Mouse (Mus musculus): ENCODE measurements around the gene BC048507. TPM values are rescaled to one million over a fixed set of nuclear protein-coding genes. Genes with fewer than 3 reads are reported as not detected.
"Not testable (repeated sequence)": the region's sequence is repeated elsewhere in the genome, so short reads cannot be mapped to it uniquely, and the experiment has no call there.

The BC048507 gene
- total RNA-seq (2015) (not detected in 2 replicates), total RNA-seq (2017) (not detected in 2 replicates)

DNA sequence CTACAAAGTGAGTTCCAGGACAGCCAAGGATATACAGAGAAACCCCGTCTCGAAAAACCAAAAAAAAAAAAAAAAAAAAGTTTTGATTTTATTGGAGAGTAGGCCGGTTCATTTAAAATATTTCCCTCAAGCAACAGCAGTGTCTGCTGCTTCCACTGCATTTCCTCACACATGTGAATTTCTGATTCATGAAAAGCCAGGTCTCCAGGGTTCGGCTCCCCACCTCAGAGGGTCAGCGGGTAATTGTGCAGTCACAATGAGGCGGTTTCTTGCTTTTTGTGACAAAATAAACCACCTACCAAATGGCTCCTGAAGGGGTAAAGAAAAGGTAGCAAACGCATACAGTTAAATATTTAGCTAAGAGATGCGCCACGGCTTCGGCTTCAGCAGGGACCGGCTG, at the start of gene BC048507:
TSS of gene BC048507 (plus strand) at position 301 of the 400 bp plus-strand sequence.
- no peak for ATAC-seq (ENCODE audit: poor library complexity, severe bottlenecking)

DNA sequence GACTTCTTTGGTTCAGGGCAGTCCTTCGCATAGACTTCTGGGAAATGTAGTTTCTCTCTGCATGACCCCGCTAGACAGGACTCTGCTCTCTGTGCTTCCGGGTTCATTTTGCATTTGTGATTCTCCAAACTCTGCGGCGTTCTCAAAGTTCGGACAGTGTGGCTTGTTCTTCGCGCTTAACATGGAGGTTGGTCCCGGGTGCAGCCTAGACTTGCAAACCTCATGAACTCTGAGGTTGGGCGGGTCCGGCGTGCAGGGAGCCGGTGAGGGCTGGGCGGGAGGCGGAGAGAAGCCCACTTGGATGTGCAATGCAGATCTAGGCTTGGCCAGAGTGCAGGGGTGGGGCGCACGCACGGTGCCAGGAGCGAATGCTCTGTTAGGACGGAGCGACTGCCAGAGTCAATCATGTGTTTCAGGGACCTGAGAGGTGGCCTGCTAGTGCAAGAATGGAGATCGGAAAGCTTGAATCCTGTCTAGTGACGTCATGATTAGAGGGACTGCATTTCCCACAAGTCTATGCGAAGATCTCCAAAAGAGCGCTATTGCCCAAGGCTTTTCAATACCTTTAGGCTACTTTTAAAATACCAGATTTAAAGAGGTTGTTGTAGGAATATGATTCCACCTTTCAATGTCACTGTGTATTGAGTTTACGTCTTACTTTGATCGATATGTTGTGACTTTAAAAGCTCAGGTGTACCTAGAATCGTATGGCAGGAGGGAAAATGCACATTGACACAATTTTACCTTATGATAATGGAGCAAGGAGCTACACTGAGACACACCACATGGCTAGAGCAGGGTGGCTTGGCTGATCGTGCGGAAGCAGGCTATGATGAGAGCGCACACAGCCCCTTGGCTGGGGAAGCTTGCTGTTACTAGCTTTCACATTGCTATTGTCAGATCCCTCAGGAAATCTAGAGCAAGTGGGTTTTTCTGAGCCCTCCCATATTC, 49.1 kb upstream of the BC048507 start, which contains the start of gene Zfp273:
TSS of gene Zfp273 (plus strand) at position 31 of the 951 bp plus-strand sequence.
- ATAC-seq (ENCODE audit: poor library complexity, severe bottlenecking) = peak; percentile 95

DNA sequence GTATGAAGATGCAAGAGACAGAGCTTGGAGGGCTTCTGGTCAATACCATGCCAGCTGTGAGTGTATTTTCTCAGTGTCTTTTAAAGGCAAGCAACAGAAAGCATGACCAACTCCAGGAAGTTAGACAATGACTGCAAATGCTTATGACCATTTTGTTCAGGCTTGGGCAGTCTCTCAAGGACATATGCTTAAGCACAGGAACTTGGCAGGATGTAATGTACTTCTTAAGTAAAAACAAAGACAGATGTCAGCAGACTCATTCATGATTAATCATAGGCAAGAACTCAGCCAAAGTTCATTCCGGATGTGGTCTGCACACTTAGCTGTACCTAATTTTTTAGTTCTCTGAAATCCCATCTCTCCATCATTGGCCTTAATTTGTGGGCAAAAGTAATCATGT, 44.5 kb upstream of the BC048507 start:
- no peak for ATAC-seq (ENCODE audit: poor library complexity, severe bottlenecking)

DNA sequence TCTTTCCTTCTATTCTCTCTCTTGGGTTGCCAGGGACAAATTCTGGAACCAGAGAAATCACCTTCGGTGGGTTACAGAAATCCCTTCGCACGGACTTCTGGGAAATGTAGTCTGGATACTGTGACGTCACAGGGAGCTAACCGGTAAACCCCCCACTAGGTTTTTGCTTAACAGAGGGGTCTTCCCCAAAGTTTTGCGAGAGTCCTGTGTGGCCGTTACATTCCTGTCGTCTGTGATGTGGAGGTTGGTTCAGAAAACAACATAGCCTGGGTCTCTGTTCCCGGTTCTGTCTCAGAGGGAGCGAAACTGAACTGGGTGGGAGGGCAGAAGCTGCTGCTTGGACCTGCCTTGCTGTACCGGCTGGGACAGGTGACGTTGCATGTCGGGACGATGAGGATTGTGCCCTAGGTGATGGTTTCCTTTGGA, 32.2 kb upstream of the BC048507 start, which contains the start of gene Gm10037:
TSS of gene Gm10037 (plus strand) at position 196 of the 426 bp plus-strand sequence.
- peak; percentile 88 for ATAC-seq (ENCODE audit: poor library complexity, severe bottlenecking)

DNA sequence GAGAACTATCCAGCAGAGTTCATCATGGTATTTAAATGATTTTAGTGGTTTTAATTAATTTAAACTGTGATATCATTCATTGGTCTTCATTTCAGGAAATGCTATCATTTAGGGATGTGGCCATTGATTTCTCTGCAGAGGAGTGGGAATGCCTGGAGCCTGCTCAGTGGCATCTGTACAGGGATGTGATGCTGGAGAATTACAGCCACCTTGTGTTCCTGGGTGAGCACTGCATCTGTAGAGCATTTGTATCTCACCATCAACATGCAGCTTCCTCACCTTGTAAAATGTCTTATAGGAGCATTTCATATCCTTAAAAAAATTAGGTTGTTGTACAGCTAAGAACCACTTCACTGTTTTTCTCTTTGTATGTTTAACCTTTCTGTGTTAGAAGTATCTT, 30.0 kb upstream of the BC048507 start:
- not testable (repeated sequence) for ATAC-seq (ENCODE audit: poor library complexity, severe bottlenecking)

DNA sequence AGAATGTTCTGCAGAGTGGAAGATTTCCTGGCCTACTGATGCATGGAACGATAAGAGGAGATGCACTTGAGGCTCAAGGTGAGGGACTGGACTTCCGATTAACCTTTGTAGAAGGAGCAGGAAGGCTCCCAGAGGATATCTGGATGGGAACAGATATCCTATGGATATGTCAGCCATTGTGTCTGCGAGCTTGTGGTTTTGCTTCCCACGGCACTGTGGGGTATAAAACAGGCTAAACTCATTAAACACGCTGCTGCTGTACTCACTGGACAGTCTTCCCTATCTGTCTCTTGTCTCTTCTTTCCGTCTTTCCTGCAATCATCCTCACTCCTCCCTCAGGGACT, 19.4 kb upstream of the BC048507 start:
- ATAC-seq (ENCODE audit: poor library complexity, severe bottlenecking) = no peak

DNA sequence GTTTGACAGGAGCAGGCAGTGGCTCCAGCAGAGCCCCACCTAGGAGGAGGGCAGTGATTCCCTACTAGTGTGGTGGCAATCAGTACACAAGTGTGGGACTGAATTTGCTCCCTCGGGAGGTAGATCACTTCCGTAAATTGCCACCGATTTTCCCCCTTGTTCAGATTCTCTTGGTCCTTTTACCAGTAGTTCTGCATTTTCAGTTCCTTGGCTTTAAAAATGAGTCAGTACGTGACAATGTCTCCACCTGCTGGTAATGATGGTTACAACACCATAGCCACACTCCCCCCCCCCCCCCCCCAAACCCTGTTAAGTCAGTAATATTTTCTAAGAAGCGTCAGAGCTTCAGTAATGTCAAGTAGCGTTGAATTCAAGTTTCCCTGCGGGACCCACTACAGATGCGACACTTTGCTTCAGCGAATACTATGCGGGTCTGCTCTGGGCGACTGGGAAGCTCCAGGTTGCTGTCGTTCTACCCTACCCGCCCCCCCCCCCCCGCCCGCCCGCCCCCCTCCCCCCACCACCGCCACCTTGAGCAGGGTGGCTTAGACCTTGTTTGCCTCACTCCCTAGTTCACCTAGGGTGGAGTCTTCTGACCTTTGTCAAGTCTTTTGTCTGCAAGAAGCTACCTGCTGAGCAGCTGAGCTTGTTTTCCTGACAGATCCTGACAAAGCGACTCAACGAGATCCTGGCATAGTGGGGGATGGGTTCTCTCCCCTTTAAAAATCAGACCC, 18.8 kb upstream of the BC048507 start:
- peak; percentile 98 for ATAC-seq (ENCODE audit: poor library complexity, severe bottlenecking)

DNA sequence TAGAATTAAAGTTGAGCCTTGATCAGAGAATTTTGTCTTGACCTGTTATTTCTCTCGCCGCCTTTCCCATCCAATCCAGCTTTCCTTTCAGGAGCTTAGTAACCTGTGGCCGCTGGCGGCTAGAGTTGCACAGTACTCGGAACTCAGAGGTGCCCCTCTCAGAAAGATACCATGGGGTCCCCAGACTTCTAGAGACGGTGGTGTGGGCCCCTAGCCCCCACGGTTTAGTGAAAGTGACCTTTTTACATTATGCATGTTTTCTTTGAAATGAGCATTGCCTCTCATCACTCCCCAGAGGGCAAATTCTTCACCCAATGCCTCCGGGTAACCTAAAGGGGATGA, 18.3 kb upstream of the BC048507 start:
- no peak for ATAC-seq (ENCODE audit: poor library complexity, severe bottlenecking)

DNA sequence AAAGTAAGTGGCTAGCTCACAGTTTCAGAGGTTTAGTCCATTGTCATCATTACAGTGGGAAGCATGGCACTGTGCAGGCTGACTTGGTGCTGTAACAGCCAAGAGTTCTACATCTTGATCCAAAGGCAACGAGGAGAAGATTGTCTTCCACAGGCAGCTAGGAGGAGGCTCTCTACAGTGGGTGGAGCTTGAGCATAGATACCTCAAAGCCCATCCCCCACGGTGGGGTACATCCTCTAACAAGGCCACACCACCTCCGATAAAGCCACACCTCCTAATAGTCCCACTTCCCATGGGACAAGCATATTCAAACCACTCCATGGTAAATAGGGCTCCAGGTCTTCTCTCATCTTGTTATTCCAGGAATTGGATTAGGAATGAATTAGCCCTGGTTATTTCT, 12.8 kb upstream of the BC048507 start:
- ATAC-seq (ENCODE audit: poor library complexity, severe bottlenecking) = no peak

DNA sequence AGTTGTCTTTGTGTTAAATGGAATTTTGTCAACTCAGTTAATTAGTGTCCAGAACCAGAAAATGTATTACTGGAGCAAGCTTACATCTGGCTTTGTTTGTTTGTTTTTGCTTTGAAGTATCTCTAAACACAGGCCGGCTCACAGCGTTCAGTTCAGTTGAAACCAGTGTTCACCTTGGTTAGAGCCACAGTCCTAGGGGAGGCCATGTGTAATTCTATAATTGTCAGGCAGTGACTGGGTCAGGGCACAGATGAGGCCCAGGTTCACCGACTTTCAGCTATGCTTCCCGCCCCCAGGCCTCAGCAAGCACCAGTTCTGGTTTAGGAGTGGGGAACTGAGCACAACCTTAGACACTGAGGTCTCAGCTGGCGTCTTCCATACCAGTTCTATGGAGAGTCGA, 10.0 kb upstream of the BC048507 start:
- no peak for ATAC-seq (ENCODE audit: poor library complexity, severe bottlenecking)

DNA sequence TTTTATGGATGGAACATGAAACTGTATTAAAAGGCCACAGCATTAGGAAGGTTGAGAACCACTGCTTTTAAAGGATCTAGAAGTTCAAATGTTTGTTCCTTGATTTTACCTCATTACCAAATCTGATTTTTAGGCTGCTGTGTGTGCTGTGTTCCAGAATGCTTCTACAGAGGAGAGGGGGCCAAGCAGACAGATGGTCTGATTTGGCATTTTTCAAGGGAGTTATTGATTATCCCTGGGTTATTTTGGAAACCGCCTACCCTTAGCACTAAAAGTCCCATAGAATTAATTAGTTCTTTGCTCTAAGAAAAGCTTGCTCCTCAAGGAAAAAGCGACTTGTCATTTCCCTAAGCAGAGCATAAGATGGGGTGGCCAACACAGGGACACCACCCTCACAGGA, 9.1 kb upstream of the BC048507 start:
- no peak for ATAC-seq (ENCODE audit: poor library complexity, severe bottlenecking)

DNA sequence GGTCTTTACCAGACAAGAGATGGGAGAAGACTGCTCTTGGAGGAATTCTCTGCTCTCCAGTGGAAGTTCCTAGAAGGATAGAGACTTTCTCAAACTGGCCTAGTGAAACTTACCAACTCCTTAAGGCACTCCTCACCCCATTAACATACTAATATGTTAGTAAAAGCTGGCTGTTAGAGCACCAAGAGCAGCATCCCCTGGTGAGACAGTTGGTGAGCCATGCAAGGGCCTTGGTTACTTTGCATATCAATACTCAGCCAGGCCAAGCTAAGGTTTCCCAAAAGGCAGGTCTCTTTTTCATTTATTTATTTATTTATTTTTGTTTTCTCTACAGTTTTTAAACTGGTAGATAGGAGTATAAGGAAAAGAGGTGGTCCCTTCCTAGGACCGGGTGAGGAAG, 5.8 kb upstream of the BC048507 start:
- ATAC-seq (ENCODE audit: poor library complexity, severe bottlenecking) = no peak

DNA sequence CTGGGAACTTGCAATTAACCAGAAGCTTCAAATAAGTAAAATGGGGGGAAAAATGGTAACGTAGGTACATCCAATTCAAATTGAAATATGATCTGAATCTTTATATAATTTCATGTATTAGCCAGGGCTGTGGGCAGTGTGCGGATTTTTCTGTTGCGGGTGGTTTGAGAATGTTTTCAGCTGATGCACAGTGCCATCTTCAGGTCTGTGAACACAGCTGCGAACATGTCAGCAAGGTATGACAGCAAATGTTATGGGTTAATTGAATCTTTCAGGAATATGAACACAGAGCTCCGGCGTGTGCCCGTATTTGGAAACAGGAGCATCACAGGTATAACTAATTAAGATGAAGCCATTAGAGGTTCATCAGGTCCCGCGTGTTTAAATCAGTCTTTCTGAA, 618 bp upstream of the BC048507 start:
- no peak for ATAC-seq (ENCODE audit: poor library complexity, severe bottlenecking)

DNA sequence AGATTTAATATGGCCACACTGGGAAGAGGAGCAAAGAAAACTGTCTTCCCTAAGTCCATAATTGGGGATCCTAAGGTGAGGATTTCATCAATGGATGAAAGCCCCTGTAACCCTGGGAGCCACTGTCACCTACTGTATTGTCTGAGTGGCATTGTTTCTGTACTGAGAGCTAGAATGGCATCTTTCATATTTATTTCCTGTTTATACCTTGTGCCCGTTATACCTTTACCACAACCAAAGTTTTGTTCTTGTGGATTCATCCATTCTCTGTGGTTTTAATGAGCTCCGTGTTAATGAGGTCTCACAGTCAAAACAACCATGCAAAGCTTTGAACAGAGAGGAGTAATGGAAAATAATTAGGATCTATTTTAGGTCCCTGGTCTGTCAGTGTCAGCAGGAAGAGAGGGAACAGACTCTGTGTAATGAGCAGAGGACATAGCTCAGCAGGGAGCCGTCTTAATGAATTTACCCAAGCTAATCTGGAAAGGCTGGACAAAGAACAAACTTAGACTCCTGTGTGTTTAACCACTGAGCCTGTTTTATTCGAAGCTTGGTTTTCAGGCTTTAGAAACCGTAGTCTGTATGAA, 1.7 kb downstream of the BC048507 start:
- ATAC-seq (ENCODE audit: poor library complexity, severe bottlenecking) = no peak

DNA sequence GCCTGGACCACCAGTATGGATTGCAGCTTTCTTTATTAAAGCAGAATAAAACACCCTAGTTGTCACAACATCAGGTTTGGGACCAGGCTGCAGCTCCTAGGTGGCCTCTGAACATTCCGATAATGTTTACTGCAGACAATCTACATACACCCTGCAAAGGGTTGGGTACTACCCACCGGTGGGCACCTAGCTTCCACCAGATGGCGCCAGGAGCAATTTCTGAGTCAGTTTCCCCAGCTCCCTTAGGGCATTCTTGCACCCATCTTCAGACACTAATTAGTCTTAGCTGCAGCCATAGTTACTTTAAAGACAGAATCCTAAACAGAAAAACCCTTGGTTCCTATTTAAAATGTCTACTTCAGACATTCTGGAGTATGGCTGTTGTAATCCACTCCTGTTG, 4.8 kb downstream of the BC048507 start:
- ATAC-seq (ENCODE audit: poor library complexity, severe bottlenecking) = no peak

DNA sequence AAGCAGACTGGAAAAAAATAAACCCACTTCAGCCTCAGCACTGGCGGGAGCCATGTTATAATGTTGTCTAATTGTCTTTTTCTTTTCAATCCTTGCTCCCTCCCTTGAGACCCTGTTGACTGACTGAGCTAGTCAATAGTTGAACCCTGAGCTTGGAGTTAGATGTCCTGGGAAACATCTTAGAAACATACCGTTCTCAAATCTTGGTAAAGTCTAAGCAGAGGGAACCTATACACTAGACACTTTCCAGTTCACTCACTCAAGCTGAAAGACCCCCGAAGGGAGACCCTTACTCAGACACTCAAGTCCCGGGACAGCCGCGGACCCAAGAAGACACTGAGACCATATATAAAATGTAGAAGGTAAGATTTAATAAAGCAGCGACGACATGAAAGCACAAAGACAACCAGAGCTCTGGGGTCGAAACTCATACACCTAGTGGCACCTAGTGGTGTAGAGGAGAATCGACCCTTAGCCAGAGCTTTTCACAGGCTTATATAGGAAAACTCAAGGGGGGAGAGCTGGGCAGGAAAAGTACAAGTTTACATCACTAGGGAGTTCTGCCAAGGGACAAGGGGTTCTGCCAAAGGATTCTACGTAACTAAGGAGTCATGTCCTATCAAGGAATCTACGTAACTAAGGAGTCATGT, 13.0 kb downstream of the BC048507 start:
- not testable (repeated sequence) for ATAC-seq (ENCODE audit: poor library complexity, severe bottlenecking)

DNA sequence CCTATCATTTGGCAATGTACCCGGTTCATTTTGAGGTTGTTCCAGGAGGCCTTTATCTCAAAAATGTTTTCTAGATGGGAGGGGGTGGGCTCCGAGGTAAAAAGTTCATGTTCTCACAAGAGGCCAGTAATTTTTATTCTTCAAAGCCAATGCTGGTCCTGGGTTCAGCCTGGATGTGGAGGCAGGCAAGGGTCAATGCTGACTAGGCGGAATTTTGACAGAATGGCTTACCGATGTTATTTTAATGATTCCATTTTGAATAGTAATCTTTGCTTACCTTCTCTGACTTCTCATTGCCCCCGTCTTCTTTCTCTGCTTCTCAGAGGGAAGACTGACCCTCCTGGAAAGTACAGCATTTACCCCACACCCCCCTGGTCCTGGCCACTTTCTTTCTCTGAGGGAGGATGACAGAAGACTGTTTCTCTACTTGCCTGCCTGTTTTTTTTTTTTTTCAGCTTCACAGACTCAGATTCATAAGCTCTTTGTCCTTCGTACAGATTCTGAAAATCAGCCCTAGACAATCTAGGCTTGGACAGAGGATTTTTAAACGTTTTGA, 13.7 kb downstream of the BC048507 start:
- no peak for ATAC-seq (ENCODE audit: poor library complexity, severe bottlenecking)

DNA sequence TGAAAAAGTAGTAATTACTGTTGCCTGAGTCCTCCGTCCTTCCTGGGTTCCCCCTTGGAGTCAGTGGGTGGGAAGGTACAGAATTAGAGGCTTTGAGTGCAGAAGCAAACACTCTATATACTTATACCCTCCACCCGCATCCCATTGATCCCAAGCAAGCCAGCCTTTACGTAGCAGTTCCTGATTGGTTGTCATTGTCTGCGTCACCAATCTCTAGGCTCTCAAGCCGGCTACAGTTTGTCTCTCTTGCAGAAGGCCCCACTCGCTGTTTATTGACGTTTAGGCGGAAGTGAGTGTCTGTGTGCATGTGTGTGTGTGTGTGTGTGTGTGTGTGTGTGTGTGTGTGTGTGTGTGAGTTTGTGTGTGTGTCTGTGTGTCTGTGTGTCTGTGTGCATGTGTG, 20.8 kb downstream of the BC048507 start:
- no peak for ATAC-seq (ENCODE audit: poor library complexity, severe bottlenecking)

DNA sequence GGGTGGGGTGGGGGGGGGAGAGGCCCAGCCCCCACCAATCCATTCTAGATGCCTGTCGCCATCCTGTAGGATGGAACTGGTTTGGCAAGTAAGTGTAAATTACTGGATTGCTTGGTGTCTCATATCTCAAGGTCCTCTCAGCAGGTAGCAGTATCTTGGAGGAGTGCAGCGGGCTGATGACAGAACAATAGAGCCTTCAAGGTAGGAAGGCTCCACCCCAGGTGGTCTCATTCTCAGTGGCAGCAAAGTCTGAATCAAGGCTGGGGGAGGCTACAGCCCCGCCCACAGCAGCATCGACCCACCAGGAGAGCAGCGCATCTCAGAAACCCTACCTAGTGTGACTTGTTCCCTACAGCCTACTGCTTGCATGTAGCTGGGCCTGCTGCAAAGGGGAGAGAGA, 46.6 kb downstream of the BC048507 start:
- ATAC-seq (ENCODE audit: poor library complexity, severe bottlenecking) = no peak

All from megakaryocyte, adult 5-6 weeks (primary cell).